Mouse (Mus musculus): ENCODE data around the gene Plcb1. TPM values are rescaled to one million over a fixed set of nuclear protein-coding genes. Genes with fewer than 3 reads are reported as not detected.
A peak's percentile ranks its signal among the peaks of the same experiment; 100 is the strongest.

The Plcb1 gene
- polyA plus RNA-seq, 1 experiment = 64.0 TPM

DNA sequence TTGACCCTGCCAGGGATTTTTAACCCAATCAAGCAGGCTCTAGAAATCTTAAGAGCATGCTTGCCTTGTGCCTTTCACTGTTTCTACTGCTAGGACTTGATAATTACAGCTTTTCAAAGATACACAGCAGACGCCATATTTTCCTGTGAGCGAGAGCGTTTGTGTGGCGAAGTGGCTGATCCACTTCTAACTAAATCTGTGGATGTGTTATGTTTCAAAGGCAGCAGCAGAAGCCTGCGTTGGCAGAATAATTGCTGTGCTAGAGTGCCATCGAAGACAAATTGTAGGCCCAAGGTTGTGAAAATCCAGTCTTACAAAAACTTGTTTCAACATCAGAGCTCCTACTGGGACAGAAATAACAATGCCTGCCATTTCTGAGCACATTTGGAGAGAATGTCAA, 263.4 kb downstream of the Plcb1 start:
- peak; percentile 41 to 55 for DNase-seq (ENCODE audit: extremely low spot score in 1 of 2, low spot score in 1 of 2)

DNA sequence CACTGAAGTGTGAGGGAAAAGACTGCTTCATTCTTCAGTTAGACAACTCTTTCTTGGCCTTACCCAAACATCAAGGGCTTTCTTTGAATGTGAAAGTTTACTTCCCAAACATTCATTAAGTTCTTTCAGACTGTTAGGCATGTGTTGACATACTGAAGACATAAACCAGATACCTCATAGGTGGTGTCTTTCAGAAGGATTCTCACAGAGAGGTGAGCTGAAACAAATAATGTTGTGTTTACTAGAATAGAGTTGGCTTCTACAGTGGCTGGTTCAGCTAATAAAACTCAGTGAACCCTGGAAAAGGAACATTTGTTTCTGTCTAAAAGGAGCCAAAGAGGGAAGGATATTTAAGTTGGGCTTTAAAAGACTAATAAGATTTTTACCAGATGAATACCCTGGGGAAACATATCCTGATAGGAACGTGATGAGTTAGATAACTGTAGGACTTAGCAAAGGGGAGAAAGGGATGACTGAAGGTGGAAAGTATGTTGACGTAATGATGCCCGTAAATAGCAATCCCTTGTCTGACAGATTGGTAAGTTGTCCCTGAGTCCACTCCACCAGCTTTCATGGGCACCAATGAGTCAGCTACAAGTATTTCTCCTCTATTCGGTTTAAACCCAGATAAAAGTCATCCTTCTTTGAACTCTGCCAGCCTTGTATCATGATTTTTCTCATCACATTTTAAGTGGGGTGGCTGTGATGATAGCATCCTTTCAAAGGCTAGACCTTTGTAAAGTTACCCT, 265.8 kb downstream of the Plcb1 start:
- DNase-seq (ENCODE audit: extremely low spot score in 1 of 2, low spot score in 1 of 2) = no peak

DNA sequence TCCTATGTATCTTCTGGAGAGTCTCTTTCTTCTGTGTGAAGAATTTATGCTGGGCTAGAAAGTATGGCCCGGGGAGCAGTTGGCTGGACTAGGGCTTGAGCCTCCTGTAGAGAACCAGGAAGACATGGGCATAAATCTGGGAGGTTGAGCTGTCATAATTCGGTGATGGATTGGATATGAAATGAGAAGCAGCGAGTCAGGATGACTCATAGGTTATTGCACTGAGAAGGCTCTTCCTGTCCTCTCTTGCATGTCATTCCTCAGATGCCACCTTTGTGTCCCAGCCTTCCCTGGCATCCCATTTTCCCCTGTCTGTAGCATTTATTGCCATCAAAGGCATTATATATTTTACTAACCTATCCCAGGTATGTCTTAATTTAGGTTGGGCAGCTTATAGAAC, 267.5 kb downstream of the Plcb1 start:
- no peak for DNase-seq (ENCODE audit: extremely low spot score in 1 of 2, low spot score in 1 of 2)

DNA sequence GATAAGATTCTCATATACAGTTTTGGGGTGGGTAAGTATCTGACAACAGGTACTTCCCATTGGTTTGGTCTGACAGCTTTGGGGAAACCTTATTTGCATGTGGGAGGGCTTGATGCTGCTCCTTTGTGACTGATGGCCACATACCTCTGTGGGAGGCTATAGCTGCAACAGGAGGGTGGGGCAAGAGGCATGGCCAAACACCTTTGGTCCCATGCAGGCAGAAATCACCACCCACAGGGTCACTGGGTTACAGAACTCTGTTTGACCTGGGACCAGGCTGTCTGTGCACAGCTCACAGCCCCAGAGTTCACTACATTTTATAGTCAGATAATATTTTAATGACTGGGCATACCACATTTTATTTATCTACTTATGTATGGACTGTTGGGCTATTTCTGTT, 281.6 kb downstream of the Plcb1 start:
- DNase-seq (ENCODE audit: extremely low spot score in 1 of 2, low spot score in 1 of 2) = no peak

DNA sequence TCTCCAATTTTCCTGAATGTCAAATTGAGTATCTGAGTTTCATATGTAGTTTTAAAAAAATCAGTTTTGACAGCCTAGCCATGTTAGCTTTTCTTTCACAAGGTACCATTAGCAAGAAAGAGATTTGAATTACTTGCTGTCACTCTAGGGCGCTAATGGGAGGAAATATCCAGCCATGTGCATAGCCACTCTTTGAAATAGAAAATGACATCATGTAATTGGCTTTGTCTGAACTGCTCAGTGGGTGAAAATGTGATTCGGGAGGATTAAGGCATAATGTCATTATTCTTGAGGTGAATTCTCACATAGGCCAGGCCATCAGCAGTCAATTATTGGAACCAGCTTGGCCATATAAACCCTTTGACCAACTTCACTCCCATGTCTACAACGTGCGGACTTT, 285.5 kb downstream of the Plcb1 start:
- no peak for DNase-seq (ENCODE audit: extremely low spot score in 1 of 2, low spot score in 1 of 2)

DNA sequence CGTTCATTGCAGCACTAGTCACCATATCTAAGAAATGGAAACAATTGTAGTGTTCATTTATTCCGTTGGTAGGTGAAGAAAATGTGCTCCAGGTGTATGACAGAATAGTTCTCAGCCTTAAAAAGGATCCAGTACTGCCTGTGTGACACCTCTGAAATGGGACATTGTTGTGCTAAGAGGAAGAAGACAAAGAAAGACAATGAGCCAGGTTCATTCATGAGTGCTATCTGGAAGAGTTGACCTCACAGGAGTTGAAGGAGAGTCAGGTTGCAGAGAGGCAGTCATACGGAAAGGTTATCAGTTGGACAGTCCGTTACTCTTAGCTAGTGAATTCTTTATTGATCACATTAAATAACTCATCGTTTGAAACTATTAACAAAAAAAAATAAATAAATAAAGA, 286.6 kb downstream of the Plcb1 start:
- no peak for DNase-seq (ENCODE audit: extremely low spot score in 1 of 2, low spot score in 1 of 2)

DNA sequence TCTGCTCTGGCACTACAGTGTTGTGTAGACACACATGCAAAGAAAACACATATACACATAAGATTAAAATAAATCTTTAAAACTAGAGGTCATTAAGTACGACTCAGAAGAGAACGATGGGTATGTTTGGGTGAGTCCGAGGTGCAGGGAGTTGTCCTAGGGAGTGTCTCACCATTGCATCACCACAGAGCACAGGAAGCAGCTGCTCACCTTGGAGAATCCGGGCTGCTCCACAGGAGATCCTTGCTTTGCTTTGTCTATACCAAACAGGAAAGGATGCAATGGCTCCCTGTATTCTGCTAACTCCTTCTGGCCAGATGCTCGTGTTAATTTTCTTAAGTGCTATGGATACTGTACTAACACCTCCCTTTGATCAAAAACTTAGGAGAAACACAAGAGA, 287.1 kb downstream of the Plcb1 start:
- no peak for DNase-seq (ENCODE audit: extremely low spot score in 1 of 2, low spot score in 1 of 2)

DNA sequence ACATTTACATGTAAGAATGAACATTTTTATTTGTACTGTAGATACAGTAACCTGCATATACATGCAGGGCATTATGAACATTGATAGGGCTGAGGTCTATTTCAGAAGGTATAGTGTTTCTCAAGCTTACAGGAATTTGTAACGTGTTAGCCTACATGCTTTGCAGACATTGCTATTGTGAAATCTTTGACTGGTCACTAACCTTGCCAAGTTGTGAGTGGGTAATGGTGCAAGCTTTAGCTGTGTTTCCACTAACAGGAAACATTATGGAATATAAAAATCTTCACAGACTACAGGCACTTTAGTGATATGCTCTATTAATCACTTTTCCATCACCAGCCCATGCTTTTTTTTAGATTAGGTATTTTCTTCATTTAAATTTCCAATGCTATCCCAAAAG, 289.5 kb downstream of the Plcb1 start:
- no peak for DNase-seq (ENCODE audit: extremely low spot score in 1 of 2, low spot score in 1 of 2)

DNA sequence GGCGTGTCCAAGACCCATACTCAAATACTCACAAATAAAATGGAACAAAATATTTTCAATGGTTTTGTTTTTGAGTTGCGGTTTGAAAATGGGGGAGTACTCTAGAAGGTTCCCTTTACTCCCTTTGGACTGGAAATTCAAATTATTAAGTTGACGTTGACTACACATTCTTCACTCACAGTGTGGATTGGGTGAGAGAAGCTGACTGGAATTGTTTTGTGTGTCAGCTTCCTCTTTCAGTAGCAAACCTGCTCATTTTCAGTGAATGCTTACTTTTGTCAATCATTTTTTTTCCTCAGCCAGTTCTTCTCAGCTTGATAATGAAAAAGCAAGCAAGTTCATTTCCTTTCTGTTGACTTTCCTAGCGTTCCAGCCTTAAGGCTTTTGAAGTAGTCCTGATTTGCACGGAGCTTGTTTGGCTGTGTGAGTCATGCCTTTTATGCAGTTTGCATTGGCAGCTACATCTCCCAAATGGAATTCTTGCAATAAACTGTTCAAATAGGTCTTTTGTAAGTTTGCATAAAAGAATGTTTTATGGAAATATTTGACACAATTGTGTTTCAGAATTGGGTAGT, 306.8 kb downstream of the Plcb1 start:
- peak in 1 of 2 experiments; percentile 52 for DNase-seq (ENCODE audit: extremely low spot score in 1 of 2, low spot score in 1 of 2)

DNA sequence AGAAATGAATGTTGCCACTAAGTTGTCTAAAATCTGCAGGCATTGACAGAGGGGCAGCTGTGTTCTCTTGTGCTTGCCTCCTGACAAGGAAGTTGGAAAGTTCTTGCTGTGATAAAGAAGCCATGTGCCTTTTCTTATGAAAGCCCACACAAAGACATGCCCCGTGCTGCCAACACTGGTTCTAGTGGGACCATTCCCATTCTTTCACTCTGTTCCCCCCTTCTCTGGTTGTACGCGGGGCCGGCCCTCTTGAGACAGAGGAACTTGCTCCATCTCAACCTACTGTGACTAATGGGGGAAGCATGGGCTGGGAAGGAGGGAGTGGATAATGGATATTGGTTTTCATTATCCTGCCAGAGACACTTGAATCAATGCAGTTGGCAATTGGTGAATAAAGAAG, 315.4 kb downstream of the Plcb1 start:
- no peak for DNase-seq (ENCODE audit: extremely low spot score in 1 of 2, low spot score in 1 of 2)

DNA sequence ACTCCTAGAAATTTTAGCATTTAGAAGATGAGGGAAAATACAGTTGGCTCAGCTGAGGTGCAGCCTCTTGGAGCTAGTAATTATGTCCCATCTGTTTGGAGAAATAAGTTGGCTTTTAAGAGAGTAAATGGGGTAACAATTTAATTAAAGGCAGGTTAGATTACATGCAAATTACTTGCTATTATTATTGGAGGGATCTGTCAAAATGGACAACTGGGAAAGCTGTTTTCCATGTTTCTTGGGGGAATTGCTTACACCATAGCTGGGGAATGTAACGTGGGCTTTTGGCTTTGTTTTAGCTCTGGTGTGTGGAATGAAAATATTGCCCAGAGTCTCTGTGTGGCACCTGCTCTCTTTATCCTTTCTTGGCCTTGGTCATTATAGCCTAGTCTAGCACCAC, 316.1 kb downstream of the Plcb1 start:
- DNase-seq (ENCODE audit: extremely low spot score in 1 of 2, low spot score in 1 of 2) = no peak

DNA sequence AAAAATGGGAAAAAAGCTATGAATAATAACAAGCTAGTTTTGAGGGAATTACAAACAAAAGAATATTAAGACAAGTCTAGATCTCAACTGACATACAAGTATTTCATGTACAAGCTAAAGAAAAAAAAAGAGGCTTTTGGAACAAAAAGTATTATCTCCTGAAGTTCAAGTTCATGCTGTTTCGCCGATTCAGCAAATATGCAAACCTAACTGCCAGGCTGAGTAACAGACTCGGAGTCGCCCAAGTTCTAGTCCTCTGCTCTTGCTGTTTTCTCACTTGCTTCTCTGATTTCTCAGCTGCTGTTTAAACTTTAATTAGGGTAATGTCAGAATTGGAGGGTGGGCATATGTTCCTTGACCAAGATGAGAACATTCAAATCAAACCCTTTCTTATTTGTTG, 320.8 kb downstream of the Plcb1 start:
- no peak for DNase-seq (ENCODE audit: extremely low spot score in 1 of 2, low spot score in 1 of 2)

DNA sequence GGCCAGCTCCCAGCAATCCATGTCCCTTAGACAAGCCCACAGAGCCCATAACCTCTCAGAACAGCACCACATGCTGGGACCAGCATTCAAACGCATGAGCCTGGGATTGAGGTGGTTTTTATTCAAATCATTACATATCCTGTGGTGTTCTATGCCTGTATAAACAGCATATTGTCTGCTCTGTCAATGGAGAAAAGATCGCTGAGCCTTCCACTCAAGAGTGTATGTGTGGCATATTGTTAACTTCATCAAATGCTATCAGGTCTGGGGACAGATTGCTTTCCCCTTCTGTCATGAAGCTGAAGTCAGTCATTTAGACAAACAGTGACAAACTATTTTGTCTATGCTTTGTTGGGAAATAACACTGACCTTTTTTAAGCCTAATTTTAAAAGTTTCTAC, 322.7 kb downstream of the Plcb1 start:
- DNase-seq (ENCODE audit: extremely low spot score in 1 of 2, low spot score in 1 of 2) = no peak

DNA sequence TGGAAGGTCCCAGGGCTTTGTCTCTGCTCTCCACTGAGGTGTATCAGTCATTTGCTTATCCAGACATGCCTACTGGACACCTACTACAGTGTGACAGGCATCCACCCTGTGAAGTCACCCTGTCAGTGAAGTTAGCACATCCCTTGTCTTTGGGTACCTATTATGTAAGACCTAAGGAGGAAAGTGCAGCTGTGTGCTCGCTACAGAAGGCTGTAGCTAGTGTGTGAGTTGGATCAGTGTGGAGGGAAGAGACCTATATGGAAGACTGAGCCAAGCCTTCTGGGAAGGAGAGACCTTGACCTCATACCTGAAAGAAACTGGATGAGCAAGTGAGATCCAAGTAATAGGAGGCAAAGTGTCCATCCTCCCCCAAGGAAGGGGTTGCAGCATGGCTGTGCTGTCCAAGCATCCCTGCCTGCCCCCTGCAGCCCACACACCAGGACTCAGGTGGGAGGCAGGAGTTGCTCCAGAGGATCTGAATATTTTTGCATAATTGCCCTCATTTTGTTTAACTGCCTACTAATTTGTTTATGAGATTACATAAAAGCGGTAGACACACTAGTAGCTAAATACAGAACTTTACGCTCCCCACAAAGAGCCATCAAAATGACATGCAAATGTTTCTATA, 328.7 kb downstream of the Plcb1 start:
- DNase-seq (ENCODE audit: extremely low spot score in 1 of 2, low spot score in 1 of 2) = no peak

DNA sequence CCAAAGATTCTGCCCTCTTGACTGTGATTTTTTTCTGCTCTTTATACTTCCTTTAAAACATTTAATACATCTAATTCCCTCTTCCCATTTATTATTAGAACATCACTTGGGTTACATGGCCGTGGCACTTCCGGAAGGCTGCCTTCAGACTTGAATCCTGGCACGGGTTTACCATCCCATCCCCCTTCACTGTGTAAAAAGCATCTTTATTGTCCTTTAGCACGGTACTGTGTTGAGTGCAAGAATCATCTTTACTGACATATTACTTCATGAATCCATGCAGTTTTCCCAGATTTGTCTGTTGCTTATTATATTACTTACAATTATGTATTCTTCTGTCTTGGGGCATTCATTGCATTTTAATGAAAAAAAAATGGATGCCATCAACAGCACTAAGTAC, 337.2 kb downstream of the Plcb1 start:
- DNase-seq (ENCODE audit: extremely low spot score in 1 of 2, low spot score in 1 of 2) = no peak

DNA sequence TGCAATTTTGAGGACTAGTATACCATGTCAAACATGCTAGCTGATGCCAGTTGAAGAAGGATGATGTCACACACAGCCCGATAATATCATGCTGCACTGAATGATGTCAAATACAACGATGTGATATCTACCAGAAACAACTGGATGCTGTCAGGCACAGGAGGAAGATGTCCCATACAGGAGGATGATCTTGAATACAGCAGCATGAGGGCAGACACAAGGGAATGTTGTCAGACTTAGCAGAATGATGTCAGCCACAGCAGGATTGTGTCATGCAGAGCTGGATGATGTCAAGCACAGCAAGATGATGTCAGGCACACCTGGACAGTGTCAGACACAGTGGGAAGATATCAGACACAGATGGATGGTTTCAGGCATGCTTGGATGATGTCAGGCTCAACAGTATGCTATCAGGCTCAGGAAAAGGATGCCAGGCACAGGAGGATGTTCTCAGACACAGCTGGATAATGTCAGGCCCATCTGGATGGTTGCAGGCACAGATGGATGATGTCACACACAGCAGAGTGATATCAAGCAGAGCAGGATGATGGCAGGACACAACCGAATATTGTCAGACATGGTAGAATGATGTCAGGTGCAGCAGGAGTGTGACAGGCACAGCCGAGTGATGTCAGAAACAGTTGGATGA, 338.0 kb downstream of the Plcb1 start:
- DNase-seq (ENCODE audit: extremely low spot score in 1 of 2, low spot score in 1 of 2) = no peak

DNA sequence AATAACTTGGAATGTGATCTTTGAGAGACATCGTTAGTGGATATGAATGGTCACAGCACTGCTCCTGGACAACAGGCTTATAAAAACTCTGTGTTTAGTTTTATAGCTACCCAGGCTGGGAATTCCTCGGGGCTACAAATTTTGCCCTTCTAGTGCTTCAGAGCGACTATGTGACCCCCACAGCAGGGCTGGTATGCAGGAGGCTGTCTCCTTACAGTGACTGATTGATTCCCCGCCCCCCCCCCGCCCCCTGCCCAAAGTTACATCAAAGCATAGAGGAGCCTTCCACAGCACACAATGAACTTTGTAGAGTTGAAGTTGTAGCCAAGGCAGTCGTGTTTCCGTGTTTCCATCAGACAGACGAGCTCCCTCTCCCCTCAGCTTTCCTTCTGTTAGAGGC, 354.7 kb downstream of the Plcb1 start:
- no peak for DNase-seq (ENCODE audit: extremely low spot score in 1 of 2, low spot score in 1 of 2)

DNA sequence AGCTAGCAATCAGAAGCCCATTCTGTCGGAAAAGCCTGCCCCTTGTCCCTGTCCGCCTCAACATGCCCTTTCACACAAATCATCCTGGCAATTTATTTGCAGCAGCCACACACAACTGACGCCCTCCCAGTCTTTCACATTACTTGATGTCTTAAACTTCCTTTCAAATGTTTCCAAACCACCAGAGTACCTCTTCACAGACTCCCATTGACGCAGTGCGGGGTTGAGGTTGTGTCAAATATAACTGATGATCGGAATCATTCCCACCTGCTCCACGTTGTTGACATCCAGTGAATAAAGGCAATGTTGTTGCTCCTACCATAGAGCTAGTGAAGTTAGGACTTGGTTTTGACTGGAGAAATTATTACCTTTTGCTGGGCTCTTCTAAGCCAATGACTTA, 366.4 kb downstream of the Plcb1 start:
- no peak for DNase-seq (ENCODE audit: extremely low spot score in 1 of 2, low spot score in 1 of 2)

DNA sequence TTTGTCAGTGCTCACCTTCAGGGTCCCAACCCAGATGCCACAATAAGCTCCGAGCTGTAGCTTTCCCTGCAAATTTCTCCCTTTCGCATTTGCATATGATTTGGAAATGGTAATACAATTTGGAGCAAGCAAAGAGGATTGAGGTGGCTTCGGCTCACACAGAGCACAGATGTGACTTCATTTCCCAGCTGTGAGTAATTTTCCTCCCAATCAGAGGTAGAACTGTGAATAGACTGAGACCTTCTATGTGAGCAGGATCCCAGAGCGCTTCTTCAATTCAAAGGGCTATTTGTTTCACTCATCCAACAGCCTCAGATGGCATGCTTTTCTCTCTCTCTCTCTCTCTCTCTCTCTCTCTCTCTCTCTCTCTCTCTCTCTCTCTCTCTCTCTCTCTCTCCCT, 367.4 kb downstream of the Plcb1 start:
- peak in 1 of 2 experiments; percentile 20 for DNase-seq (ENCODE audit: extremely low spot score in 1 of 2, low spot score in 1 of 2)

DNA sequence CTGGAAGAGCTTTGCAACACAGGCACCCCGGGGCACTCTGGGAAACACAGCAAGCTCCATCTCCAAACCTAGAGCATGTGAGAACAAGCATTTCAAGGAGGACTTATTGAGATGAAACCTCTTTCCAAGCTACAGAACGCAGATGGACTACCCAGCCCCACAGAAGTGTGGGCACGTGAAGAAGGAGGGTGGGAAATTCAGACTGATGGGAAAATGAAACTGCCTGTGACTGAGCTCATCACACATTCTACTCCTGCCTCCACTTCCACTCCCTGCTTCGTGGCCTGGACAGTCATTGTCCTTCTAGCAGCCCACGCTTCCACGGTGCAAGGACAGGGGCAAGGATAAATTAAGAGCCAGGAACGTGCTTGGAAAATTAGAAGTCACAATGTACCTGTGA, 370.2 kb downstream of the Plcb1 start:
- peak in 1 of 2 experiments; percentile 34 for DNase-seq (ENCODE audit: extremely low spot score in 1 of 2, low spot score in 1 of 2)

DNA sequence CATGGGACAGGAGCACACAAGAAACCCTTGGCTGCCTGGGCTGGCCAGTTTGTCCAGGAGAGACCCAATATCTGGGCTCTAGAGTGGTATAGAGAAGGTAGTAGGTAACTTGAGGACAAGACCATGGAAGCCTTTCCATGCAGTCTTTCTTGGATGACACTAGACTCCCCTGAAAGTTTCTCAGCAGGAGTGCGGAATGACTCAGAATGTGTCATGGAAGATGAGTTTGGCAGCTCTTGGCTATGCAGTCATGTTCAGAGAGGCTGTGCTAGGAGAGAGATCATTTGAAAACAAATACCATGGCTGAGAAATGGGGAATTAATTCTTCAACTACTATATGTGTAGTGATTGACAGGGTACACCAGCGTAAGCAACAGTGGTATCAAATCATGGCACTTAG, 372.1 kb downstream of the Plcb1 start:
- peak in 1 of 2 experiments; percentile 49 for DNase-seq (ENCODE audit: extremely low spot score in 1 of 2, low spot score in 1 of 2)

DNA sequence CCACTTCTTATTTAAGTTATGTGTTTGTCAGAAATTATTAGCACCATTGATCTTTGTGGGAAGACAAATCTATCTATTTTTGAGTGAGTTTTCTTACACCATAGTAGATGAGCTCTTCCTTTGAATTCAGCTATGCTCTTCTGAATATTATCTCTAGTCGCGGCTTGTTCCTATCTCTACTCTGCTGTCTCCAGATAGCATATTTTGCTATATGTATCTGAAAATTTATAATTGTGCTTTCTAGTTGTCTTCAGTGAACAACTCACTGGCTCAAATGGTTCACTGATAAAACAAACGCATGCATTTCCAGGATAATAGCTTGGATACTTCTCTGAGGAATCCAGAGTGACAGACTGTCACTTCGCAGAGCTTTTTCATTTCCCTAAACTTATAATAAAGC, 375.8 kb downstream of the Plcb1 start:
- no peak for DNase-seq (ENCODE audit: extremely low spot score in 1 of 2, low spot score in 1 of 2)
